ENCODE assay signal across 8 mouse cellular contexts in genomic region chr3:127639875-127640761, GRCm38 (mm10). TPM values are rescaled to one million over a fixed set of nuclear protein-coding genes. Genes with fewer than 3 reads are reported as not detected.
DNase-seq lines count a peak whose midpoint lies in the region; ATAC-seq and TF ChIP-seq lines count a peak whose summit lies in the region.

No protein-coding gene starts in this region.

- H3K4me1 ChIP-seq in hindbrain, embryonic 10.5 days (replicated peaks): peaks cover 44% of the 10 kb centered on the region
- peaks cover 9% of the 10 kb centered on the region; the same call in 1 of the 2 replicates for H3K4me1 ChIP-seq in limb, embryonic 14.5 days (ENCODE audit: control insufficient read depth, insufficient read depth, low read length)
- H3K4me1 ChIP-seq in neural tube, embryonic 13.5 days (replicated peaks): peaks cover 33% of the 10 kb centered on the region

- WGBS in hindbrain, embryonic 10.5 days: under 1% methylated on average over 36 of the region's 36 CpGs
- WGBS in limb, embryonic 14.5 days: 1% methylated on average over 36 of the region's 36 CpGs
- under 1% methylated on average over 36 of the region's 36 CpGs for WGBS in neural tube, embryonic 13.5 days

- H3K9me3 ChIP-seq in hindbrain, embryonic 10.5 days: no peaks in the 10 kb centered on the region
- no peaks in the 10 kb centered on the region for H3K9me3 ChIP-seq in limb, embryonic 14.5 days (ENCODE audit: control insufficient read depth, low read length)
- H3K9me3 ChIP-seq in neural tube, embryonic 13.5 days: no peaks in the 10 kb centered on the region

- H3K4me2 ChIP-seq in limb, embryonic 14.5 days (replicated peaks; ENCODE audit: low read depth, low read length, severe bottlenecking): no peak overlapping the region
- H3K4me2 ChIP-seq in neural tube, embryonic 13.5 days: peak overlapping the region; percentile 41

- no peaks in the 10 kb centered on the region for H3K36me3 ChIP-seq in hindbrain, embryonic 10.5 days
- no peaks in the 10 kb centered on the region for H3K36me3 ChIP-seq in limb, embryonic 14.5 days (ENCODE audit: control insufficient read depth, insufficient read depth, low read length)
- no peaks in the 10 kb centered on the region for H3K36me3 ChIP-seq in neural tube, embryonic 13.5 days

- DNase-seq in ovary, postnatal 36 days (ENCODE audit: low spot score): peak; percentile 43
- DNase-seq in ovary, adult 18-20 months (ENCODE audit: low spot score): no peak
- peak; percentile 87 for DNase-seq in embryo, embryonic 10.5 days (ENCODE audit: low spot score)
- DNase-seq in hindbrain, embryonic 10.5 days (ENCODE audit: low spot score): peak; percentile 89
- no peak for DNase-seq in limb, embryonic 14.5 days (ENCODE audit: low spot score)
- no peak for DNase-seq in c-Kit-positive CD71-positive TER-119-positive erythroid progenitor cells, embryonic 14.5 days (ENCODE audit: low spot score)
- DNase-seq in frontal cortex, postnatal 25 days (ENCODE audit: low spot score in 2 of 2): no peak

- H3K4me3 ChIP-seq in hindbrain, embryonic 10.5 days: peak overlapping the region; percentile 40
- no peak overlapping the region for H3K4me3 ChIP-seq in limb, embryonic 14.5 days (replicated peaks; ENCODE audit: low read length)
- H3K4me3 ChIP-seq in neural tube, embryonic 13.5 days: peak overlapping the region; percentile 17

- peak overlapping the region; percentile 66 for H3K27ac ChIP-seq in hindbrain, embryonic 10.5 days
- H3K27ac ChIP-seq in limb, embryonic 14.5 days (replicated peaks; ENCODE audit: low read depth, low read length): no peak overlapping the region
- H3K27ac ChIP-seq in neural tube, embryonic 13.5 days (replicated peaks): no peak overlapping the region

- H3K27me3 ChIP-seq in hindbrain, embryonic 10.5 days (ENCODE audit: insufficient read depth, poor library complexity, severe bottlenecking): peaks cover 99% of the 10 kb centered on the region
- H3K27me3 ChIP-seq in limb, embryonic 14.5 days (ENCODE audit: control insufficient read depth, insufficient read depth, low read length): peaks cover 94% of the 10 kb centered on the region
- peaks cover 88% of the 10 kb centered on the region for H3K27me3 ChIP-seq in neural tube, embryonic 13.5 days

- TF ChIP-seq POLR2A in limb, embryonic 14.5 days (IDR thresholded peaks at IDR 0.05; ENCODE audit: borderline replicate concordance, extremely low read depth, insufficient read depth, insufficient read length): no peak

- H3K9ac ChIP-seq in limb, embryonic 14.5 days (ENCODE audit: low read depth, low read length, severe bottlenecking): no peak overlapping the region
- H3K9ac ChIP-seq in neural tube, embryonic 13.5 days: 0 out of 2 replicates have a peak overlapping the region, but pooled peaks have one; percentile 47

- peak; percentile 42; the same call in 1 of the 2 replicates for ATAC-seq in limb, embryonic 14.5 days (ENCODE audit: low FRiP score, low read depth)
- peak; percentile 82 for ATAC-seq in neural tube, embryonic 13.5 days (ENCODE audit: low read depth)

RNA-seq across cellular contexts. Expression of gene Neurog2, which starts 7.2 kb away (rescaled TPM):
- 19.9 and 50.0 TPM in 2 replicates for polyA plus RNA-seq in hindbrain, embryonic 10.5 days (2016; fragmentation: Nextera tagmentation; extraction: Ambion mirVana)
- 0.15 and 0.80 TPM in 2 replicates for polyA plus RNA-seq in limb, embryonic 14.5 days (2012; rRNA removed)
- polyA plus RNA-seq in limb, embryonic 14.5 days (2014; fragmentation: Nextera tagmentation; extraction: Ambion mirVana): not detected in 2 replicates
- 10.1 and 13.6 TPM in 2 replicates for polyA plus RNA-seq in neural tube, embryonic 13.5 days (2015; fragmentation: Nextera tagmentation; extraction: Ambion mirVana)

Comparison
In these comparisons a context has a peak if more than half of its experiments do, and no peak if none do; other contexts are left out.
1. DNase-seq: peak in ovary, postnatal 36 days (single experiment), embryo, embryonic 10.5 days (single experiment) and hindbrain, embryonic 10.5 days (single experiment); none in ovary, adult 18-20 months (single experiment), limb, embryonic 14.5 days (single experiment), c-Kit-positive CD71-positive TER-119-positive erythroid progenitor cells, embryonic 14.5 days (single experiment) and frontal cortex, postnatal 25 days (0 of 2).